Mouse (Mus musculus): ENCODE results near the gene Haus4.

DNA sequence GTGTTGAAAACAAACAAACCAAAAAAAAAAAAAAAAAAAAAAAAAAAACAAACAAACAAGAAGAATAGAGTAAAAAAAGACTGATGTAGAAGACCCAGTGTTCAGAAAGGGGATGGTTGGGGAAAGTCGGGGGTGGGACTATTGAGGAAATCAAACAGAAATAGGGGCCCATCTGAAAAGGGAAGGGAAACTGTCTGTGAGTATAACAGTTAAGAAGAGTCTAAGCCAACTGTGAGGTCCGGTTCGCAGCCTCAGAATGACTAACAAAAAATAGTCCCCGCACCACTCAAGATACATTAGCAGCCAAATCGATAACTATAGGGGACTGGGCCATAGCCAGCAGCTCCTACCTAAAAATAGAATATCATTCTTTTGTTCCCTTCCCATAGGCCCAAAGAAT lies 61.2 kb downstream of the Haus4 start:
- no peak for TF ChIP-seq POLR2A (IDR thresholded peaks at IDR 0.05; ENCODE audit: low read depth, low read length)
- no peak for TF ChIP-seq CTCF (conservative IDR thresholded peaks at IDR 0.05; ENCODE audit: insufficient read depth, insufficient read length, low read depth, low read length)

Data from kidney, adult 2 months (tissue).